Mouse (Mus musculus): Measurements from ENCODE around the gene Col4a5. TPM values are rescaled to one million over a fixed set of nuclear protein-coding genes. Genes with fewer than 3 reads are reported as not detected.

Col4a5 gene
- polyA plus RNA-seq (2012; rRNA removed), result 7.5 TPM in 2 replicates

GRCm38 (mm10) chrX:141475110-141475509 is at the start of gene Col4a5:
Gene Col4a5, plus strand, starts transcription at chrX:141475385.

GRCm38 (mm10) chrX:141473470-141474302 is 1.5 kb upstream of the Col4a5 start, which contains the start of gene Col4a6:
Gene Col4a6, minus strand, starts transcription at chrX:141474076.

GRCm38 (mm10) chrX:141724937-141725918 is 250.0 kb downstream of the Col4a5 start, which contains the start of gene Irs4:
Gene Irs4, minus strand, starts transcription at chrX:141725263.

Other genes starting within 250 kb of the Col4a5 start
- 2.2 and 2.3 TPM in 2 replicates for gene Col4a6, start 1.3 kb upstream of the Col4a5 start, polyA plus RNA-seq (2012; rRNA removed)
- gene Irs4, start 249.9 kb downstream of the Col4a5 start, polyA plus RNA-seq (2012; rRNA removed), result 2.7 and 3.1 TPM in 2 replicates